Mouse (Mus musculus) lung, adult 2 months (tissue): ENCODE data around the gene Kcnk16. TPM values are rescaled to one million over a fixed set of nuclear protein-coding genes. Genes with fewer than 3 reads are reported as not detected.
"Not testable (repeated sequence)": the region's sequence is repeated elsewhere in the genome, so short reads cannot be mapped to it uniquely, and the experiment has no call there.

Experiments
- DNase-seq: peaks from one replicate; pipeline ENCODE4 v3.0.0; 2022
- H3K4me1 ChIP-seq: fragments of 200-500 bp; 2 replicates; pipeline ENCODE4 v1.6.1; 2011; ENCODE audit warnings: low read length; ENCODE audit not compliant: control insufficient read depth, insufficient read depth
- H3K4me3 ChIP-seq: fragments of 200-500 bp; replicated peaks from 2 replicates; pipeline ENCODE3; 2011; ENCODE audit warnings: low read depth, mild to moderate bottlenecking, control low read depth, low read length; ENCODE audit errors: extremely low read depth
- CTCF ChIP-seq: fragments of 200-500 bp; IDR thresholded peaks from 2 replicates; pipeline ENCODE4 v1.5.1; 2011; ENCODE audit warnings: mild to moderate bottlenecking, low read length, control low read depth; ENCODE audit not compliant: insufficient read depth
- POLR2A ChIP-seq: fragments of 200-500 bp; IDR thresholded peaks from 2 replicates; pipeline ENCODE4 v1.6.1; 2011; ENCODE audit warnings: low read depth, mild to moderate bottlenecking, control low read depth, low read length, borderline replicate concordance; ENCODE audit errors: extremely low read depth
- WGBS: fragments of 180-500 bp; shearing (Covaris S2); methylation state at CpG from one replicate; pipeline ENCODE4 v1.1.7; 2018; 5-methylcytosine and 5-hydroxymethylcytosine counted together
- polyA plus RNA-seq: library from polyadenylated mRNA; depleted of rRNA; stranded (reverse); fragments of >200 nt; gene quantifications from 2 replicates; pipeline ENCODE4 v1.2.3, GENCODE M21; 2012; rRNA removed

Kcnk16 gene
- 0.12 TPM in 1 of 2 replicates, not detected in the other for polyA plus RNA-seq

- TF ChIP-seq CTCF, result no peak
- TF ChIP-seq POLR2A, result no peak
- no peak for DNase-seq
- H3K4me1 ChIP-seq, result no peaks in the 10 kb centered on the region
- WGBS, result 66% methylated on average over 6 of the region's 6 CpGs
- no peak within 1 kb of the TSS for H3K4me3 ChIP-seq
Observed at GRCm38 (mm10) chr14:20269082-20269809, at the start of gene Kcnk16. TSS of gene Kcnk16 (minus strand) at chr14:20269199.

- no peak overlapping the region for H3K4me3 ChIP-seq
- DNase-seq, result no peak
- WGBS, result 42% methylated on average over 1 of the region's 1 CpGs
- TF ChIP-seq CTCF (no peak), POLR2A (no peak)
- H3K4me1 ChIP-seq, result no peaks in the 10 kb centered on the region
Observed at GRCm38 (mm10) chr14:20315137-20315536, 46.1 kb upstream of the Kcnk16 start.

GRCm38 (mm10) chr14:20305085-20305484, 36.1 kb upstream of the Kcnk16 start:
- 72% methylated on average over 2 of the region's 2 CpGs for WGBS
- H3K4me3 ChIP-seq, H3K4me1 ChIP-seq, DNase-seq: not testable (repeated sequence)

- no peak for DNase-seq
- TF ChIP-seq POLR2A, result no peak
- H3K4me3 ChIP-seq, result no peak overlapping the region
- WGBS, result 28% methylated on average over 3 of the region's 3 CpGs
- H3K4me1 ChIP-seq, result peaks cover 5% of the 10 kb centered on the region
Observed at GRCm38 (mm10) chr14:20298131-20298530, 29.1 kb upstream of the Kcnk16 start.

GRCm38 (mm10) chr14:20297616-20298015, 28.6 kb upstream of the Kcnk16 start:
- TF ChIP-seq CTCF (no peak), POLR2A (no peak)
- WGBS, result 89% methylated on average over 3 of the region's 3 CpGs
- Histone ChIP-seq H3K4me1 (peaks cover 5% of the 10 kb centered on the region), H3K4me3 (no peak overlapping the region)
- no peak for DNase-seq

- 32% methylated on average over 8 of the region's 8 CpGs for WGBS
- Histone ChIP-seq H3K4me1 (peaks cover 5% of the 10 kb centered on the region), H3K4me3 (peak overlapping the region; percentile 93)
- no peak for DNase-seq
- TF ChIP-seq POLR2A (no peak), CTCF (no peak)
Observed at GRCm38 (mm10) chr14:20294947-20295346, 25.9 kb upstream of the Kcnk16 start.

- 0 out of 2 replicates have a peak, but pooled peaks have one; percentile 26 for TF ChIP-seq POLR2A
- no peak for TF ChIP-seq CTCF
- WGBS, result 22% methylated on average over 14 of the region's 14 CpGs
- peak within 1 kb of the TSS; percentile 93 for H3K4me3 ChIP-seq
- H3K4me1 ChIP-seq, result peaks cover 5% of the 10 kb centered on the region
- DNase-seq, result peak; percentile 68
Observed at GRCm38 (mm10) chr14:20294117-20294892, 25.3 kb upstream of the Kcnk16 start, which contains the start of gene Nudt13. TSS of gene Nudt13 (plus strand) at chr14:20294697.

GRCm38 (mm10) chr14:20291391-20291790, 22.4 kb upstream of the Kcnk16 start:
- Histone ChIP-seq H3K4me1 (peaks cover 5% of the 10 kb centered on the region), H3K4me3 (no peak overlapping the region)
- no peak for DNase-seq
- TF ChIP-seq CTCF, result no peak
- no peak for TF ChIP-seq POLR2A
- WGBS, result 64% methylated on average over 4 of the region's 4 CpGs

- 37% methylated on average over 6 of the region's 6 CpGs for WGBS
- Histone ChIP-seq H3K4me1 (no peaks in the 10 kb centered on the region), H3K4me3 (no peak overlapping the region)
- TF ChIP-seq CTCF (no peak), POLR2A (no peak)
- no peak for DNase-seq
Observed at GRCm38 (mm10) chr14:20268421-20268820, 578 bp downstream of the Kcnk16 start.

- no peak for TF ChIP-seq POLR2A
- TF ChIP-seq CTCF, result no peak
- no peak for DNase-seq
- whole genome bisulfite sequencing, result 64% methylated on average over 4 of the region's 4 CpGs
- Histone ChIP-seq H3K4me1 (no peaks in the 10 kb centered on the region), H3K4me3 (no peak overlapping the region)
Observed at GRCm38 (mm10) chr14:20262346-20262745, 6.7 kb downstream of the Kcnk16 start.
